Mouse (Mus musculus) neural tube, embryonic 11.5 days (tissue): ENCODE data around the gene Abcc2. TPM values are rescaled to one million over a fixed set of nuclear protein-coding genes. Genes with fewer than 3 reads are reported as not detected.

Experiments used
- polyA plus RNA-seq: library from polyadenylated mRNA; unstranded; fragments of >200 nt; fragmentation: Nextera tagmentation; extraction: Ambion mirVana; gene quantifications from 2 replicates; pipeline ENCODE4 v1.2.1, GENCODE M21; 2014

Gene Abcc2
- polyA plus RNA-seq, 1 experiment from 2014 or later, result 0.16 TPM

Other genes with a start within 250 kb of the Abcc2 start
- 0.11 and 0.41 TPM in 2 replicates for gene Nkx2-3, start 169.9 kb upstream of the Abcc2 start, polyA plus RNA-seq
- 10.1 and 11.0 TPM in 2 replicates for gene Slc25a28, start 107.3 kb upstream of the Abcc2 start, polyA plus RNA-seq
- 13.5 and 14.3 TPM in 2 replicates for gene Entpd7, start 92.5 kb upstream of the Abcc2 start, polyA plus RNA-seq
- gene Cutc, start 29.2 kb upstream of the Abcc2 start, polyA plus RNA-seq, result 11.3 and 12.0 TPM in 2 replicates
- gene Cox15, start 29.2 kb upstream of the Abcc2 start, polyA plus RNA-seq, result 8.2 and 10.5 TPM in 2 replicates
- 15.7 and 15.8 TPM in 2 replicates for gene Dnmbp, start 158.0 kb downstream of the Abcc2 start, polyA plus RNA-seq
- 0.12 and 0.38 TPM in 2 replicates for gene Cpn1, start 204.4 kb downstream of the Abcc2 start, polyA plus RNA-seq
- not detected in 2 replicates for gene Cyp2c23, start 247.0 kb downstream of the Abcc2 start, polyA plus RNA-seq